Mouse (Mus musculus): ENCODE measurements around the gene Dpagt1.
"Not testable (repeated sequence)": the region's sequence is repeated elsewhere in the genome, so short reads cannot be mapped to it uniquely, and the experiment has no call there.

Gene Dpagt1

GRCm38 (mm10) chr9:44325768-44326370 lies at the start of gene Dpagt1:
Gene Dpagt1 (plus strand): TSS chr9:44326019.
- Histone ChIP-seq H3K36me3 (ENCODE audit: control insufficient read depth, insufficient read depth, low read length, poor library complexity, severe bottlenecking) (no peaks in the 10 kb centered on the region), H3K27me3 (ENCODE audit: control insufficient read depth, insufficient read depth, low read length, poor library complexity, severe bottlenecking) (no peaks in the 10 kb centered on the region)
- no peak for DNase-seq (ENCODE audit: low read depth, low spot score)

DNA sequence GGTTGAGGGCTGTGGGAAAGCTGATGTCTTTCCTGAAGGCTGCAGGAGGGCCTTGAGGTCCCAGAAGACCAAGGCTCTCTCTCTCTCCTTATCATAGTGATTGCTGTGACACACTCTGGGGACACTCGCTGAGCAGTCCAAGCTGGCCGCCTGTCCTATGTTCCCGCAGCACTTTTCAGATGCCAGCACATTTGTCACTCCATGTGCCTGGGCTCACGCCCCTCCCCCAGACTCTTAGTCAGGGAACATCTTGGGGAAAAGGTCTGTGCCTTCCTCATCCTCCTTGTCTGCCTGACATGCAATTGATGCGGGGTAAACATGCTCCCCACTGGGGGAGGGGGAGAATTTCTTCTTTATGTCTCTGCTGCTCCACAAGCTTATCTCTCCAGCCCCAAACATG lies 42.6 kb upstream of the Dpagt1 start:
- Histone ChIP-seq H3K27me3 (ENCODE audit: control insufficient read depth, insufficient read depth, low read length, poor library complexity, severe bottlenecking) (no peaks in the 10 kb centered on the region), H3K36me3 (ENCODE audit: control insufficient read depth, insufficient read depth, low read length, poor library complexity, severe bottlenecking) (no peaks in the 10 kb centered on the region)
- DNase-seq (ENCODE audit: low read depth, low spot score) = no peak

GRCm38 (mm10) chr9:44286256-44286850 lies 39.5 kb upstream of the Dpagt1 start:
- no peak for DNase-seq (ENCODE audit: low read depth, low spot score)
- Histone ChIP-seq H3K27me3 (ENCODE audit: control insufficient read depth, insufficient read depth, low read length, poor library complexity, severe bottlenecking) (no peaks in the 10 kb centered on the region), H3K36me3 (ENCODE audit: control insufficient read depth, insufficient read depth, low read length, poor library complexity, severe bottlenecking) (peaks cover 2% of the 10 kb centered on the region; the same call in 1 of the 2 replicates)

DNA sequence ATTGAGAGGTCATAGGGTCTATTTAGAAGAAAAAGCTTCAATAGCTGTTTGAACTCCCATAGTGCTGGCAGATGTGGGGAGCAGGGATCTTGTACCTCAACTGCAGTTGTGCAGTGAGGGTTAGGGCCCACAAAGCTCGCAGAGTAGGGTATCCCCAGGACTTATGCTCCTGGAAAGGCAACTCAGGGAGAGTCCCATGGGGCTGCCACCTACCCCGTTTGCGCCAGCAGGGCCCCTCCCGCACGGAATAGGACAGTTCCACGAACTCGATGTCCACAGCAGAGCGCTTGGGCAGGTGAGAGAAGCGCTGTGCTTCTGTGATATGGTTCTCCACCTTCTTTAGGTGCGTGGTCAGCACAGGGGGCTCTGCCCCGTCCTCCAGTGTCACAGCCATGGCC lies 38.8 kb upstream of the Dpagt1 start:
- peak; percentile 7 for DNase-seq (ENCODE audit: low read depth, low spot score)
- Histone ChIP-seq H3K36me3 (ENCODE audit: control insufficient read depth, insufficient read depth, low read length, poor library complexity, severe bottlenecking) (peaks cover 2% of the 10 kb centered on the region; the same call in 1 of the 2 replicates), H3K27me3 (ENCODE audit: control insufficient read depth, insufficient read depth, low read length, poor library complexity, severe bottlenecking) (no peaks in the 10 kb centered on the region)

DNA sequence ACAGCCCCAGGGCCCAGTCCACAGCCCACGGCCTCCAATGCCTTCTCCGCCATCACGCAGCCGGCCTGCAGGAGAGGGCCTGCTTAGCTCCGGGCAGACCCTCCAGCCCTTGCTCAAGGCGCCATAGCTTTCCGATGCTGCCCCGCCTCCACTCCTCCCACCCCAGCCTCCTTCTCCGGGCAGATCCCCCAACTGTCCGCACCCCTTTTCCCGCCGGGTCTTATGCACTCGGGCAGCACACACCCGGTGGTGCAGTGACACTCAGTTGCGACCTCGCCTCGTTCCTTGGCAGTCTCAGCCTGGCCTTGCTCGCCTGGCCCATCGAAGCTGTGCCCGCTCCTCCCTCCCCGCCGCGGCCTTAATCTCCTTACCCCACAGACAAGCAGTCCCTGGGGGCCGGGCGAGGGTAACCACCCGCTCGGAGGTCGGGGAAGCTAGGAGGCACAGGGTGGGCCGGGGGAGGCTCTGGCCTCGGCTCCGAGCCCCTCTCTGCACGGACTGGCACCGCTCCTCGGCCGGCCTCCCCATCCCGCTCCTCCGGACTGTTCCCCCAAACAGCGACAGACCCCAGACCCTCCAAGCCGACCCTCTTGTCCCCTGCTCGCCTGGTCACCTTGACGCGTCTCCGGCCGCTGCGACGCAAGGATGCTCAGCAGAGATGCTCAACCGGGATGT lies 38.3 kb upstream of the Dpagt1 start:
- Histone ChIP-seq H3K36me3 (ENCODE audit: control insufficient read depth, insufficient read depth, low read length, poor library complexity, severe bottlenecking) (peaks cover 2% of the 10 kb centered on the region; the same call in 1 of the 2 replicates), H3K27me3 (ENCODE audit: control insufficient read depth, insufficient read depth, low read length, poor library complexity, severe bottlenecking) (no peaks in the 10 kb centered on the region)
- peak; percentile 29 for DNase-seq (ENCODE audit: low read depth, low spot score)

DNA sequence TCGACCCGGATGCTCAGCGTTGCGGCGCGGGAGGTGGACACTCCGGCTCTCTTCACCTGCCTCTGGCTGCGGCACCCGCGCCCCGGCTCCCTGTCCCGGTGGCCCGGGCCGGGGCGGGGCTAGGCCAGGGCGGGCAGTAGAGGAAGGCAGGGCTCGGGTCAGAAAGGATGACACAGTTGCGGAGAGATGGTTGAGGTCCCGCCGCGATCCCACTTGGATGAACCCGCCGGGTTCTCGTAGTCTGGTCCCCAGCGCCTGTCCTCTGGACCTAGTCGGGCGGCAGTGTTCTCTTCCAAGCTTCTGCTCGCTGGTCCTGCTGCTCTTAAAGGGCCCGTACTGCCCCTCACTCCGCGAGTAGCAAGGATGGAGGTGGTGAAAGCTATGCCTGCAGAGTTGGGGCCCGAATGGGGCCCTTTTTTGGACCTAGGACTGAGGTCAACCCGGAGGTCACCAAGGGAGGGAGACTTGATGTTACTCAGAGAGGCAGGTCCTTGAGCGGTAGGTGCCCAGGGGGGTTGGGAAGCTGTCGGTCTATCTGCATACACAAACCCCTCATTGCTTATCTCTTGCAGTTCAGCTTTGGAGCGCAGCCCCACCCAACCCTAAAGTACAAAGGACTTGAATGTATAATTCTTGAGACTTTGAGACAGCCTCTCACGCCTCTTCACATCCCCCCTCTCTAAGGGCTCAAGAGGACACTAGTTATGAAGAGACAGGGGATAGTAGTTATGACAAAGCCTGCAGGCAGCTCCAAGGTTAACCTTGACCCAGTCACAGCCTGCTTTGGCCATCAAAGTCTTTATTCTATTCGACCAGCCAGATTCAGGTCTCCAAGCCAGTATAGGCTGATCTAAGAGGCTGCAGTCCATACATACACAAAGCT lies 37.5 kb upstream of the Dpagt1 start, which contains the start of gene Abcg4:
Abcg4 (minus strand) TSS at position 540 of the 883 bp plus-strand sequence.
- Histone ChIP-seq H3K36me3 (ENCODE audit: control insufficient read depth, insufficient read depth, low read length, poor library complexity, severe bottlenecking) (peaks cover 2% of the 10 kb centered on the region; the same call in 1 of the 2 replicates), H3K27me3 (ENCODE audit: control insufficient read depth, insufficient read depth, low read length, poor library complexity, severe bottlenecking) (no peaks in the 10 kb centered on the region)
- DNase-seq (ENCODE audit: low read depth, low spot score) = peak; percentile 18

DNA sequence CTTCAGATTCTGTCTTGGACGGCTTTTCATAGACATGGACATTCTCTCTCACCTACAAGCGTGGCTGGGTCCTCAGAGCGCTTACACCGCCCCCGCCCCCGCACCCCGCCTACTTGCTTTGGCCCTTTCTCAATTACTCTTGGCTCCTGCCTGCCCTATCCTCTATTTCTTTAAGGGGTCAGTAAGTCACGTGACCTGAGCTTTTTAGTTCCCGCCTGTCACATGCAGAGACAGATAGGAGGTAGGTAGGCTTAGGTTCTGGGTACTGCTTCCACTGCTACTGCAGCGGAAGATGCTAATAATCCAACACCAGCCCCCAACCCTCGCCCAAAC lies 36.9 kb upstream of the Dpagt1 start:
- H3K27me3 ChIP-seq (ENCODE audit: control insufficient read depth, insufficient read depth, low read length, poor library complexity, severe bottlenecking) = no peaks in the 10 kb centered on the region
- no peak for DNase-seq (ENCODE audit: low read depth, low spot score)
- H3K36me3 ChIP-seq (ENCODE audit: control insufficient read depth, insufficient read depth, low read length, poor library complexity, severe bottlenecking) = peaks cover 3% of the 10 kb centered on the region

DNA sequence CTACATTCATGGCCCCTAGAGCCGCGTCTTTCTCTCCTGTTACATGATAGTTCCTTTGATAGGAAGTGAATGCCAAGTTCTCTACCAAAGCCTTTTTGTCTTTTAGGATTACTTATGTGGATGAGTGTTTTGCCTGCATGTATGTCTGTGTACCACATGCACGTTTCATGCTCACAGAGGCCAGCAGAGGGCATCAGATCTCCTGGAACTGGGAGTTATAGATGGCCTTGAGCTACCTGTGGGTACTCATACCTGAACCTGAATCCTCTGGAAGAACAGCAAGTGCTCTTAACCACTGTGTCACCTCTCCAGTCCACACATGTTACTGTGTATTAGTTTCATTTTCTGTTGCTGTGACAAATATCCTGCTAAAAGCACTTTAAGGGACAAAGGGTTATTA lies 33.3 kb upstream of the Dpagt1 start:
- peak; percentile 82 for DNase-seq (ENCODE audit: low read depth, low spot score)
- Histone ChIP-seq H3K27me3 (ENCODE audit: control insufficient read depth, insufficient read depth, low read length, poor library complexity, severe bottlenecking) (no peaks in the 10 kb centered on the region), H3K36me3 (ENCODE audit: control insufficient read depth, insufficient read depth, low read length, poor library complexity, severe bottlenecking) (peaks cover 21% of the 10 kb centered on the region)

GRCm38 (mm10) chr9:44300001-44300400 lies 25.8 kb upstream of the Dpagt1 start:
- H3K27me3 ChIP-seq (ENCODE audit: control insufficient read depth, insufficient read depth, low read length, poor library complexity, severe bottlenecking); DNase-seq (ENCODE audit: low read depth, low spot score): not testable (repeated sequence)
- H3K36me3 ChIP-seq (ENCODE audit: control insufficient read depth, insufficient read depth, low read length, poor library complexity, severe bottlenecking) = peaks cover 35% of the 10 kb centered on the region

- DNase-seq (ENCODE audit: low read depth, low spot score) = peak; percentile 99
- H3K27me3 ChIP-seq (ENCODE audit: control insufficient read depth, insufficient read depth, low read length, poor library complexity, severe bottlenecking) = no peaks in the 10 kb centered on the region
- H3K36me3 ChIP-seq (ENCODE audit: control insufficient read depth, insufficient read depth, low read length, poor library complexity, severe bottlenecking) = peaks cover 8% of the 10 kb centered on the region
Measured at GRCm38 (mm10) chr9:44305466-44306079, 20.2 kb upstream of the Dpagt1 start, which contains the start of gene Hinfp. Gene Hinfp (minus strand): TSS chr9:44305671.

- Histone ChIP-seq H3K36me3 (ENCODE audit: control insufficient read depth, insufficient read depth, low read length, poor library complexity, severe bottlenecking) (peaks cover 7% of the 10 kb centered on the region), H3K27me3 (ENCODE audit: control insufficient read depth, insufficient read depth, low read length, poor library complexity, severe bottlenecking) (no peaks in the 10 kb centered on the region)
- DNase-seq (ENCODE audit: low read depth, low spot score) = no peak
Measured at GRCm38 (mm10) chr9:44306532-44306931, 19.3 kb upstream of the Dpagt1 start.

DNA sequence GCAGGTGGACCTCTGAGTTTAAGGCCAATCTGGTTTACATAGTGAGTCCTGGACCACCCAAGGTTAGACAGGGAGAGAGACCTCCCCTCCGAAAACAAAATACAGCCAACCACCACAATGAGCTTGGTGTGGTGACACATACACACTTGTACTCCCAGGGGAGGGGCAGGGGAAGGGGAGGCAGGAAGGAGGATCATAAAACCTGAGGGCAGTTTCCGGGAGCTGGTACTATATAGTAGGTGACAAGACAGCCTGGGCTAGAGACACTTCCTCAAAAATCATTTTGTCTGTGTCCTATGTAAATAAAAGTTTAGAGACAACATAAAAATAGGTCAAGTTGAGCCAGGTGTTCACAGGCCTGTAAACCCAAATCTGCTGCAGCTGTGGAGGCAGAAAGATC lies 18.6 kb upstream of the Dpagt1 start:
- Histone ChIP-seq H3K36me3 (ENCODE audit: control insufficient read depth, insufficient read depth, low read length, poor library complexity, severe bottlenecking) (peaks cover 4% of the 10 kb centered on the region), H3K27me3 (ENCODE audit: control insufficient read depth, insufficient read depth, low read length, poor library complexity, severe bottlenecking) (no peaks in the 10 kb centered on the region)
- DNase-seq (ENCODE audit: low read depth, low spot score) = peak; percentile 69

DNA sequence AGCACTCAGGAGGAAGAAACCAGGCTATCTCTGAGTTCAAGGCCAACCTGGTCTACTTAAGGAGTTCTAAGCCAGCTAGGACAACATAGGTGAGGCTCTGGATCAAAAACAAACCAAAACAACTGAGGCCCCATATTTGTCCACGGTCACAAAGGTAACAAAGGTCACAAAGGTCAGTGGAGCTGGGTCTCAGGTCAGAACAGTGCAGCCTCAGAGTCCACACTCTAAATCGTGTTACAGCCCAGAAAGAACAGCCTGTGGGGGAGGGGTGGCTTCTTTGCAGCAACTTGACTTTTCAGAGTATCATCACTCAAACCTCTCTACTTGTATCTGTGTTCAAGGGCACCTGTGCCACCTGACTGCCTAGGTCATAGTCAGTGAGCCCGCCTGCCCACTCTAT lies 16.1 kb upstream of the Dpagt1 start:
- DNase-seq (ENCODE audit: low read depth, low spot score) = no peak
- Histone ChIP-seq H3K36me3 (ENCODE audit: control insufficient read depth, insufficient read depth, low read length, poor library complexity, severe bottlenecking) (peaks cover 3% of the 10 kb centered on the region), H3K27me3 (ENCODE audit: control insufficient read depth, insufficient read depth, low read length, poor library complexity, severe bottlenecking) (no peaks in the 10 kb centered on the region)

GRCm38 (mm10) chr9:44310750-44311135 lies 15.1 kb upstream of the Dpagt1 start:
- Histone ChIP-seq H3K36me3 (ENCODE audit: control insufficient read depth, insufficient read depth, low read length, poor library complexity, severe bottlenecking) (peaks cover 5% of the 10 kb centered on the region), H3K27me3 (ENCODE audit: control insufficient read depth, insufficient read depth, low read length, poor library complexity, severe bottlenecking) (no peaks in the 10 kb centered on the region)
- DNase-seq (ENCODE audit: low read depth, low spot score) = no peak
